Mouse (Mus musculus): Measurements from ENCODE around the gene Ankrd39. TPM values are rescaled to one million over a fixed set of nuclear protein-coding genes. Genes with fewer than 3 reads are reported as not detected.

Ankrd39 gene
- polyA plus RNA-seq, 1 experiment from 2014 or later: 26.8 TPM

GRCm38 (mm10) chr1:36586288-36586687 is 39.0 kb upstream of the Ankrd39 start:
- ATAC-seq: no peak
- Histone ChIP-seq H3K36me3 (ENCODE audit: control insufficient read depth, insufficient read depth, low read length) (no peaks in the 10 kb centered on the region), H3K4me1 (ENCODE audit: control insufficient read depth, insufficient read depth, low read length) (peaks cover 37% of the 10 kb centered on the region), H3K27ac (ENCODE audit: low read length) (no peak overlapping the region), H3K9me3 (ENCODE audit: control insufficient read depth, low read length) (no peaks in the 10 kb centered on the region), H3K4me3 (ENCODE audit: low read length) (no peak overlapping the region), H3K9ac (ENCODE audit: low read depth, low read length) (no peak overlapping the region), H3K4me2 (ENCODE audit: low read depth, low read length) (no peak overlapping the region), H3K27me3 (replicated peaks; ENCODE audit: control insufficient read depth, insufficient read depth, low read length) (no peaks in the 10 kb centered on the region)
- WGBS: 62% methylated on average over 4 of the region's 4 CpGs

GRCm38 (mm10) chr1:36583408-36584116 is 36.3 kb upstream of the Ankrd39 start:
- H3K4me3 ChIP-seq (ENCODE audit: low read length): no peak overlapping the region
- no peak overlapping the region for H3K27ac ChIP-seq (ENCODE audit: low read length)
- H3K9me3 ChIP-seq (ENCODE audit: control insufficient read depth, low read length): no peaks in the 10 kb centered on the region
- WGBS: 72% methylated on average over 8 of the region's 8 CpGs
- no peaks in the 10 kb centered on the region for H3K27me3 ChIP-seq (replicated peaks; ENCODE audit: control insufficient read depth, insufficient read depth, low read length)
- H3K9ac ChIP-seq (ENCODE audit: low read depth, low read length): no peak overlapping the region
- H3K4me2 ChIP-seq (ENCODE audit: low read depth, low read length): no peak overlapping the region
- no peak for ATAC-seq
- H3K36me3 ChIP-seq (ENCODE audit: control insufficient read depth, insufficient read depth, low read length): no peaks in the 10 kb centered on the region
- H3K4me1 ChIP-seq (ENCODE audit: control insufficient read depth, insufficient read depth, low read length): peaks cover 37% of the 10 kb centered on the region

- Histone ChIP-seq H3K4me1 (ENCODE audit: control insufficient read depth, insufficient read depth, low read length) (peaks cover 39% of the 10 kb centered on the region), H3K27ac (ENCODE audit: low read length) (no peak overlapping the region), H3K36me3 (ENCODE audit: control insufficient read depth, insufficient read depth, low read length) (no peaks in the 10 kb centered on the region), H3K27me3 (replicated peaks; ENCODE audit: control insufficient read depth, insufficient read depth, low read length) (no peaks in the 10 kb centered on the region), H3K4me3 (ENCODE audit: low read length) (no peak overlapping the region), H3K9me3 (ENCODE audit: control insufficient read depth, low read length) (no peaks in the 10 kb centered on the region), H3K4me2 (ENCODE audit: low read depth, low read length) (no peak overlapping the region), H3K9ac (ENCODE audit: low read depth, low read length) (no peak overlapping the region)
- 79% methylated on average over 8 of the region's 8 CpGs for WGBS
- no peak for ATAC-seq
These were observed 35.0 kb upstream of the Ankrd39 start for GRCm38 (mm10) chr1:36582211-36582610.

- Histone ChIP-seq H3K36me3 (ENCODE audit: control insufficient read depth, insufficient read depth, low read length) (no peaks in the 10 kb centered on the region), H3K4me3 (ENCODE audit: low read length) (no peak overlapping the region), H3K9ac (ENCODE audit: low read depth, low read length) (peak overlapping the region; percentile 58; the same call in 1 of the 2 replicates), H3K27ac (ENCODE audit: low read length) (peak overlapping the region; percentile 90; the same call in 1 of the 2 replicates), H3K9me3 (ENCODE audit: control insufficient read depth, low read length) (no peaks in the 10 kb centered on the region), H3K27me3 (replicated peaks; ENCODE audit: control insufficient read depth, insufficient read depth, low read length) (no peaks in the 10 kb centered on the region), H3K4me2 (ENCODE audit: low read depth, low read length) (no peak overlapping the region), H3K4me1 (ENCODE audit: control insufficient read depth, insufficient read depth, low read length) (peaks cover 47% of the 10 kb centered on the region)
- no peak for ATAC-seq
- 76% methylated on average over 5 of the region's 5 CpGs for WGBS
These were observed 34.0 kb upstream of the Ankrd39 start for GRCm38 (mm10) chr1:36581260-36581659.

GRCm38 (mm10) chr1:36580384-36581207 is 33.4 kb upstream of the Ankrd39 start:
- Histone ChIP-seq H3K9me3 (ENCODE audit: control insufficient read depth, low read length) (no peaks in the 10 kb centered on the region), H3K36me3 (ENCODE audit: control insufficient read depth, insufficient read depth, low read length) (no peaks in the 10 kb centered on the region), H3K4me3 (ENCODE audit: low read length) (peak overlapping the region; percentile 23), H3K4me2 (ENCODE audit: low read depth, low read length) (peak overlapping the region; percentile 65), H3K27ac (ENCODE audit: low read length) (peak overlapping the region; percentile 90), H3K27me3 (replicated peaks; ENCODE audit: control insufficient read depth, insufficient read depth, low read length) (no peaks in the 10 kb centered on the region), H3K9ac (ENCODE audit: low read depth, low read length) (peak overlapping the region; percentile 58), H3K4me1 (ENCODE audit: control insufficient read depth, insufficient read depth, low read length) (peaks cover 52% of the 10 kb centered on the region)
- peak; percentile 87 for ATAC-seq
- 2% methylated on average over 17 of the region's 17 CpGs for WGBS

- Histone ChIP-seq H3K27me3 (replicated peaks; ENCODE audit: control insufficient read depth, insufficient read depth, low read length) (no peaks in the 10 kb centered on the region), H3K4me2 (ENCODE audit: low read depth, low read length) (peak overlapping the region; percentile 65), H3K27ac (ENCODE audit: low read length) (peak overlapping the region; percentile 90), H3K4me1 (ENCODE audit: control insufficient read depth, insufficient read depth, low read length) (peaks cover 55% of the 10 kb centered on the region), H3K9me3 (ENCODE audit: control insufficient read depth, low read length) (no peaks in the 10 kb centered on the region), H3K4me3 (ENCODE audit: low read length) (peak overlapping the region; percentile 23; the same call in 1 of the 2 replicates), H3K36me3 (ENCODE audit: control insufficient read depth, insufficient read depth, low read length) (no peaks in the 10 kb centered on the region), H3K9ac (ENCODE audit: low read depth, low read length) (peak overlapping the region; percentile 58)
- ATAC-seq: peak; percentile 54
- 28% methylated on average over 6 of the region's 6 CpGs for WGBS
These were observed 32.7 kb upstream of the Ankrd39 start for GRCm38 (mm10) chr1:36579974-36580383.

GRCm38 (mm10) chr1:36576991-36577675 is 29.9 kb upstream of the Ankrd39 start:
- Histone ChIP-seq H3K9ac (ENCODE audit: low read depth, low read length) (no peak overlapping the region), H3K4me3 (ENCODE audit: low read length) (no peak overlapping the region), H3K9me3 (ENCODE audit: control insufficient read depth, low read length) (no peaks in the 10 kb centered on the region), H3K4me1 (ENCODE audit: control insufficient read depth, insufficient read depth, low read length) (peaks cover 74% of the 10 kb centered on the region), H3K27ac (ENCODE audit: low read length) (peak overlapping the region; percentile 62), H3K36me3 (ENCODE audit: control insufficient read depth, insufficient read depth, low read length) (no peaks in the 10 kb centered on the region), H3K27me3 (replicated peaks; ENCODE audit: control insufficient read depth, insufficient read depth, low read length) (no peaks in the 10 kb centered on the region), H3K4me2 (ENCODE audit: low read depth, low read length) (no peak overlapping the region; the same call in 1 of the 2 replicates)
- WGBS: 41% methylated on average over 6 of the region's 6 CpGs
- ATAC-seq: peak; percentile 82

GRCm38 (mm10) chr1:36575347-36575746 is 28.1 kb upstream of the Ankrd39 start:
- WGBS: 57% methylated on average over 6 of the region's 6 CpGs
- Histone ChIP-seq H3K27me3 (replicated peaks; ENCODE audit: control insufficient read depth, insufficient read depth, low read length) (no peaks in the 10 kb centered on the region), H3K36me3 (ENCODE audit: control insufficient read depth, insufficient read depth, low read length) (no peaks in the 10 kb centered on the region), H3K9me3 (ENCODE audit: control insufficient read depth, low read length) (no peaks in the 10 kb centered on the region), H3K27ac (ENCODE audit: low read length) (no peak overlapping the region), H3K4me1 (ENCODE audit: control insufficient read depth, insufficient read depth, low read length) (peaks cover 66% of the 10 kb centered on the region), H3K9ac (ENCODE audit: low read depth, low read length) (no peak overlapping the region), H3K4me3 (ENCODE audit: low read length) (no peak overlapping the region), H3K4me2 (ENCODE audit: low read depth, low read length) (no peak overlapping the region)
- no peak for ATAC-seq

All from intestine, embryonic 16.5 days (tissue).